Mouse (Mus musculus): Measurements from ENCODE around the gene Adprh.
"Not testable (repeated sequence)": the region's sequence is repeated elsewhere in the genome, so short reads cannot be mapped to it uniquely, and the experiment has no call there.

Gene Adprh

GRCm38 (mm10) chr16:38451421-38452205 is 890 bp downstream of the Adprh start:
- in situ Hi-C loops (cut with MboI; ENCODE audit: low pct_unique_long_range_greater_than_20kb in 1 of 2, low sequenced_read_pairs in 2 of 2, unreplicated experiment in 1 of 2), result no loop called here

- in situ Hi-C loops (cut with MboI; ENCODE audit: low pct_unique_long_range_greater_than_20kb in 1 of 2, low sequenced_read_pairs in 2 of 2, unreplicated experiment in 1 of 2), result no loop called here
Measured at GRCm38 (mm10) chr16:38450707-38451106, 1.8 kb downstream of the Adprh start.

DNA sequence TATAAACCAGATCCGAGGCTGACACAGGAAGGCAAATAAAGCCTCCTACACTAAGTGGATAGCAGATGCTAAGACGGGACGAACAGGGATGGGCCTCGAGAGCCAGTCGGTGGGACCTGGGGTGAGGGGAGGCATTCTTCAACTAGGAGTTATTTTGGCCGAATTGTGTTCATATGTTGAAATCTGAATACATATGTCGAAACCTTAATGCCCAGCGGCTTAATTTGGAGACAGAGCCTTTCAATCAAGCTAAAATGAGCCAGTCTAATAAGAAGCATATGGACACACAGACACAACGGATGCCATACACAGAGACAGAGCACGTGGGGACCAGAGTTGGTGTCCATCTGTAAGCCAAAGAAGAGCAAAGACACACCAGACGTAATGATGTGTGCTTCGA is 4.0 kb downstream of the Adprh start:
- in situ Hi-C loops (cut with MboI; ENCODE audit: low pct_unique_long_range_greater_than_20kb in 1 of 2, low sequenced_read_pairs in 2 of 2, unreplicated experiment in 1 of 2), result no loop called here

GRCm38 (mm10) chr16:38447366-38447765 is 5.1 kb downstream of the Adprh start:
- in situ Hi-C loops (cut with MboI; ENCODE audit: low pct_unique_long_range_greater_than_20kb in 1 of 2, low sequenced_read_pairs in 2 of 2, unreplicated experiment in 1 of 2), result no loop called here

DNA sequence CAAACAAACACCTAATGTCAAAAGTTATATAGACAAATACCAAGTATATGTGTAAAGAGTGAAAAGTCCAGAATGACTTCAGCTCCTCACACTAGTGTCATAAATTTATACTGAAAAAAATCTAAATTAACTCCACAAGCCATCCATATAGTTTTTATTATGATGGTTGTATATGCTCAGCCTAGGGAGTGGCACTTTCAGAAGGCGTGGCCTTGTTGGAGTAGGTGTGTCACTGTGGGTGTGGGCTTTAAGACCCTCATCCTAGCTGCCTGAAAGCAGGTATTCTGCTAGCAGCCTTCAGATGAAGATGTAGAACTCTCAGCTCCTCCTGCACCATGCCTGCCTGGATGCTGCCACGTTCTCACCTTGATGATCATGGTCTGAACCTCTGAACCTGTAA is 6.4 kb downstream of the Adprh start:
- in situ Hi-C loops (cut with MboI; ENCODE audit: low pct_unique_long_range_greater_than_20kb in 1 of 2, low sequenced_read_pairs in 2 of 2, unreplicated experiment in 1 of 2), result not testable (repeated sequence)

- in situ Hi-C loops (cut with MboI; ENCODE audit: low pct_unique_long_range_greater_than_20kb in 1 of 2, low sequenced_read_pairs in 2 of 2, unreplicated experiment in 1 of 2), result no loop called here
Measured at GRCm38 (mm10) chr16:38445576-38445975, 6.9 kb downstream of the Adprh start.

DNA sequence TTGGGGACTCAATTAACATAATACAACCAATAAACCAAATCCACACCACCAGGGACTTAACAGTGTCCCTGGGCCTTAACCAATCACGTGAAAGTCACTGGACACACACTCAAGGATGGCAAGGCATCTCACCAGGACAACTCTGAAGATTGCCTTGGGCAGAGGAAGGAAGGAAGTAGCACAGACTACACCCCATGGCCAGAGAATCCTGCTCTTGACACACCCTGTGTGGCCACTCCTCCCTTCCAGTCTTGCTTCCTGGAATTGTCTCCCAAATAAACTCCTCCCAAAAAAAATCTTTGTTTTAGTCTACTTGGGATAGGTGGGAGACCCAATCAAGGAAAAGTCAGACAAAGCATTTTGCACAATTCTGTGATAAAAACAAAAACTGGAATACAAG is 7.5 kb downstream of the Adprh start:
- in situ Hi-C loops (cut with MboI; ENCODE audit: low pct_unique_long_range_greater_than_20kb in 1 of 2, low sequenced_read_pairs in 2 of 2, unreplicated experiment in 1 of 2), result no loop called here

- in situ Hi-C loops (cut with MboI; ENCODE audit: low pct_unique_long_range_greater_than_20kb in 1 of 2, low sequenced_read_pairs in 2 of 2, unreplicated experiment in 1 of 2), result no loop called here
Measured at GRCm38 (mm10) chr16:38443721-38444464, 8.6 kb downstream of the Adprh start.

DNA sequence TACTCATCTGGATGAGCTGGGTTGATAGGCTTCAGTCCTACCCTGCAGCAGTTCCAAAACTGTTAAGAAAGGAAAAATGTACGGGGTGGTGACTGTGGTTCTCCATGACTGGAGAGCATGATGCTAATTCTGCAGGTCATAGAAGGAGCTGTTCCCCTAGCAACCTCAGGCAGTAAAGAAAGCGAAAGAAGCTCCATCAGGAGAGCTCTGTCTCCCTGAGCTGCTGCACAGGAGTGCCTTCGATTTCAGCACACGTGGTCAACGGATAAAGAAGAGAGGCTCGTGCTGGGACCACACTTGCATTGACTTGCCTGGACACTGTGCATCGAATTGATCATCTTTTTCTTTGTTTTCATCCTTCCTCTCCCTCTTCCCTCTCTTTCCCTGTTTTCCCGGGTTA is 10.3 kb downstream of the Adprh start:
- in situ Hi-C loops (cut with MboI; ENCODE audit: low pct_unique_long_range_greater_than_20kb in 1 of 2, low sequenced_read_pairs in 2 of 2, unreplicated experiment in 1 of 2), result no loop called here

DNA sequence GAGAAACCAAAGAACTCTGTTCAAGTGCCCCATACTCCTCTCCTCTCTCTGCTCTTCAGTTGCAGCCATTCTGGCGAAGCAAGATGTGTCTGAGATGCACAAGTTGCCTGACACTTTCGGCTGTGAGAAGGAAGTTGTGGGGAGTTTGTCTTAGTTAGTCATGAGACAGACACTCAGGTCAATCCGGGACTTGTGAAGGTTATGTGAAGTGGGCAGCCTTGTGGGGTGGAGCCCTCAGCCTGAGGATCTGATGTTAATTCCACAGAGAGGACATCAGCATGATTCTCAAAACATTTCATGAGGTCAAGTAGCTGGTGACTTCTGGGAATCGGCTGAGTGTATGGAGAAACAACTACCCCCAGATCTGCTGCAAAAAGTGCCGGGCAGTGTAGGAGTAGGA is 10.9 kb downstream of the Adprh start:
- in situ Hi-C loops (cut with MboI; ENCODE audit: low pct_unique_long_range_greater_than_20kb in 1 of 2, low sequenced_read_pairs in 2 of 2, unreplicated experiment in 1 of 2), result no loop called here

DNA sequence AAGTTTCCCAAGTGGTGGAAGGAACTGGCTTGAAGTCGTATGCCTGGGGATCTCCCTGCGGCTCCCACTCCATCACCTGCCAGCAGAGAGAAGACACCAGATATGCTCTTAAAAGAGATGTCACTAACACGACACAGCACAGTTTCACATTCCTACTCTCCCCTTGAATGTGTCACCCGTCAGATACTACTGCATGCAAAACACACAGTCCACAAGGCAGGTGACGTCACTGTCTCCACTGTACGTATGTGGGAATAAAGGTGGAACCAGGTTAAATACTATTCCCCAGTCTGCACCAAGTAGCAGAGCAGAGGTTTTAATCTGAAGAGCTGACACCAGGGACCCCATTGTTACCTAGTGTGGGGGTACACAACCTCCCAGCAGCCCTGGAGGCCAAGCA is 12.1 kb downstream of the Adprh start:
- in situ Hi-C loops (cut with MboI; ENCODE audit: low pct_unique_long_range_greater_than_20kb in 1 of 2, low sequenced_read_pairs in 2 of 2, unreplicated experiment in 1 of 2), result no loop called here

GRCm38 (mm10) chr16:38439190-38439589 is 13.3 kb downstream of the Adprh start:
- in situ Hi-C loops (cut with MboI; ENCODE audit: low pct_unique_long_range_greater_than_20kb in 1 of 2, low sequenced_read_pairs in 2 of 2, unreplicated experiment in 1 of 2), result no loop called here

- in situ Hi-C loops (cut with MboI; ENCODE audit: low pct_unique_long_range_greater_than_20kb in 1 of 2, low sequenced_read_pairs in 2 of 2, unreplicated experiment in 1 of 2), result no loop called here
Measured at GRCm38 (mm10) chr16:38434295-38434795, 18.2 kb downstream of the Adprh start.

- in situ Hi-C loops (cut with MboI; ENCODE audit: low pct_unique_long_range_greater_than_20kb in 1 of 2, low sequenced_read_pairs in 2 of 2, unreplicated experiment in 1 of 2), result no loop called here
Measured at GRCm38 (mm10) chr16:38433514-38433913, 19.0 kb downstream of the Adprh start.

DNA sequence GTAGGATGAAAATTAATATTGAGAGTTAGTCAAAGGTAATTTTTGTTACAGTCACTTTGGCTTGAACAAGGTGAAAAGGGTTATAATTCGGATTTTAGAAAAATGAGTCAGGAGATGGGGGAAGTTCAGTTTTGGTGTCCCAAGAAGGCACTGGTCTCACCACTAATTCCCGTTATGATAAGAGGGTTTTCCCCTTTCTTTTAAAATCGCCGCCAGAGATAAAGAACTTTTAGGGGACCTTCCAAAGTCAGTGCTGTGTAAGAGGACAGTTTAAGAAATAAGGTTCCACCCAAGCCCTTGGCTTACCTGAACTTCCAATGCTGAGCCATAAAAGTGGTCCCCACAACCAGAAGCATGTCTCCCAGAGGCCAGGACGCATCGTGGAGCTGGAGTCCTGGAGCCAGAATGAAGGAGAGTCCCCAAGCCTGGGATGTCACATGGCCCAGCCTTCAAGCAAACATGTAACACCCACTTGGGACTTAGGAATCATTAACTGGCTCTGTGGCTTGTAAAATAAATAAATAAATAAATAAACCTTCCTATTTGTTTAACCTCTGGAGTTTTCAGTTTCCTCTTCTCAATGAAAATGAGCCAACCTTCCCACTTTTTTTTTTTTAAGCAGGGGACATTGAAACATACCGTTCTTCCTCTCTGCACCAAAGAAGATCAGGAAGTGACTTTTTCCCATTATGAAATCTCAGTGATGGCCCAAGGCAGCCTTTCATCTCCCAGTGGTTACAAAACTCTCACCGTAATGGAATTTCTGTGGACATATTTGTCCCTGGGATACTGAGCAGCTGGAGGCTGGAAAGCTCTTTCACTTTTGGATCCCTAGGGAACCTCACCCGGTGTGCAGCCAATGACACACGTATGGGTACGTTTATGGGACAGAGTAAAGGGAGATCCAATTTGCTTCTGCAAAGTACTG is 19.7 kb downstream of the Adprh start, which contains the start of gene Pla1a:
Pla1a (minus strand) TSS at position 648 of the 928 bp plus-strand sequence.
- in situ Hi-C loops (cut with MboI; ENCODE audit: low pct_unique_long_range_greater_than_20kb in 1 of 2, low sequenced_read_pairs in 2 of 2, unreplicated experiment in 1 of 2), result no loop called here

- in situ Hi-C loops (cut with MboI; ENCODE audit: low pct_unique_long_range_greater_than_20kb in 1 of 2, low sequenced_read_pairs in 2 of 2, unreplicated experiment in 1 of 2), result no loop called here
Measured at GRCm38 (mm10) chr16:38431446-38432185, 20.9 kb downstream of the Adprh start.

- in situ Hi-C loops (cut with MboI; ENCODE audit: low pct_unique_long_range_greater_than_20kb in 1 of 2, low sequenced_read_pairs in 2 of 2, unreplicated experiment in 1 of 2), result no loop called here
Measured at GRCm38 (mm10) chr16:38425799-38426198, 26.7 kb downstream of the Adprh start.

GRCm38 (mm10) chr16:38425374-38425773 is 27.1 kb downstream of the Adprh start:
- in situ Hi-C loops (cut with MboI; ENCODE audit: low pct_unique_long_range_greater_than_20kb in 1 of 2, low sequenced_read_pairs in 2 of 2, unreplicated experiment in 1 of 2), result no loop called here

All from mouse embryonic stem cell (cell line).